ENCODE assay signal across 22 mouse cellular contexts in the genomic region with DNA sequence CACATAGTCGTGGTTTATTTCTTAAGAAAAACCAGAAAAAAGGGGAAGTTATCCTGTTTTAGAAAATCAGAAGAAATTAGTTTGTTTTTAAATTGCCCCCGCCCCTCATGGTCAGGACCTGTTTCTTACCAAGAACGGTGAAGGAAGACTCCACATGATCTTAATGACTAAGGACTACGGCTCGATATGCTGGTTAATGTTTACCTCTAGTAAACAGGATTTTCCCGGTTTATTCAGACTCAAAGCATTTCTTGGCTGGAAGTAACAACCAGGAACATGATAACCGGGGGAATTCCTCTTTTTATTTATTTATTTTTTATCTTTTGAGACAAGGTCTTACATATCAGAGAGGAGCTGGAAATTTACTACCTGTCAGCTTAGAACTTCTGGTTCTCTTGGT.
DNase-seq lines count a peak whose midpoint lies in the region; ATAC-seq and TF ChIP-seq lines count a peak whose summit lies in the region.
"Had no signal": no experiment of that assay in that cellular context is flagged by ENCODE, and none has a peak within 500 bp of the region (broad histone marks: within the 10 kb centered on the region; RNA-seq: fewer than 3 reads in every experiment).

No protein-coding gene starts in this region.

- intact Hi-C loops in left cerebral cortex, postnatal 14 days (cut with DNase I), result no loop called here

- no peak for TF ChIP-seq RAD21 in MEL (IDR thresholded peaks at IDR 0.05; ENCODE audit: low read depth, low read length)

- H3K9me3 ChIP-seq in kidney, postnatal 0 days (replicated peaks; ENCODE audit: low read length), result no peaks in the 10 kb centered on the region
- no peaks in the 10 kb centered on the region for H3K9me3 ChIP-seq in MEL (replicated peaks; ENCODE audit: insufficient read depth, low read length)
- no peaks in the 10 kb centered on the region for H3K9me3 ChIP-seq in intestine, embryonic 15.5 days
- H3K9me3 ChIP-seq in stomach, postnatal 0 days (ENCODE audit: control insufficient read depth, low read length), result no peaks in the 10 kb centered on the region
- H3K9me3 ChIP-seq: embryonic facial prominence, embryonic 13.5 days; forebrain, embryonic 12.5 days; heart, embryonic 15.5 days; limb, embryonic 13.5 days; liver, embryonic 15.5 days; midbrain, embryonic 10.5 days had no signal

- no peak for TF ChIP-seq POLR2A in MEL (IDR thresholded peaks at IDR 0.05; ENCODE audit: control insufficient read depth in 1 of 2, insufficient read depth in 1 of 2, low read depth in 1 of 2, low read length in 2 of 2, poor library complexity in 1 of 2)

- TF ChIP-seq EP300 in MEL (IDR thresholded peaks at IDR 0.05; ENCODE audit: low read depth in 1 of 2, low read length in 2 of 2), result no peak
- TF ChIP-seq EP300 in stomach, postnatal 0 days (optimal IDR thresholded peaks at IDR 0.05), result no peak

- H3K27me3 ChIP-seq in kidney, postnatal 0 days (ENCODE audit: insufficient read depth, low read length), result no peaks in the 10 kb centered on the region
- no peaks in the 10 kb centered on the region for H3K27me3 ChIP-seq in MEL (ENCODE audit: control insufficient read depth in 1 of 2, insufficient read depth in 2 of 2, low read length in 2 of 2)
- no peaks in the 10 kb centered on the region for H3K27me3 ChIP-seq in intestine, embryonic 15.5 days (replicated peaks)
- H3K27me3 ChIP-seq in stomach, postnatal 0 days (ENCODE audit: control insufficient read depth, insufficient read depth, low read length), result no peaks in the 10 kb centered on the region
- H3K27me3 ChIP-seq: embryonic facial prominence, embryonic 13.5 days; forebrain, embryonic 12.5 days; heart, embryonic 15.5 days; limb, embryonic 13.5 days; liver, embryonic 15.5 days had no signal

- H3K9ac ChIP-seq in kidney, postnatal 0 days (ENCODE audit: low read depth, low read length), result no peak overlapping the region
- no peak overlapping the region for H3K9ac ChIP-seq in MEL (ENCODE audit: control insufficient read depth, low read depth, low read length, poor library complexity, severe bottlenecking)
- no peak overlapping the region for H3K9ac ChIP-seq in intestine, embryonic 15.5 days
- H3K9ac ChIP-seq in stomach, postnatal 0 days (ENCODE audit: low read length), result no peak overlapping the region
- H3K9ac ChIP-seq: embryonic facial prominence, embryonic 13.5 days; forebrain, embryonic 12.5 days; heart, embryonic 15.5 days; limb, embryonic 13.5 days; liver, embryonic 15.5 days had no signal

- DNase-seq in kidney, postnatal 0 days (ENCODE audit: low spot score), result no peak
- DNase-seq in kidney, adult 18-20 months, result no peak
- peak; percentile 26 for DNase-seq in MEL (ENCODE audit: low read depth, low spot score)
- DNase-seq in stomach, postnatal 0 days (ENCODE audit: low spot score), result no peak
- DNase-seq in left cerebral cortex, postnatal 14 days (ENCODE audit: low spot score in 2 of 2), result no peak
- no peak for DNase-seq in frontal cortex, adult 2 months (ENCODE audit: extremely low spot score in 1 of 2, low spot score in 1 of 2)
- DNase-seq: adrenal gland, postnatal 10 days; cerebellum, adult 18-20 months; cerebellum, postnatal 25 days; embryo, embryonic 11 days; heart, postnatal 4 days; thymus, adult 2 months had no signal

- no peaks in the 10 kb centered on the region for H3K36me3 ChIP-seq in kidney, postnatal 0 days (ENCODE audit: insufficient read depth, low read length)
- no peaks in the 10 kb centered on the region; a peak in 2 of 4 replicates for H3K36me3 ChIP-seq in MEL (ENCODE audit: control insufficient read depth in 1 of 2, insufficient read depth in 2 of 2, low read length in 2 of 2)
- H3K36me3 ChIP-seq in intestine, embryonic 15.5 days, result no peaks in the 10 kb centered on the region
- H3K36me3 ChIP-seq in stomach, postnatal 0 days (ENCODE audit: control insufficient read depth, insufficient read depth, low read length), result no peaks in the 10 kb centered on the region
- H3K36me3 ChIP-seq: embryonic facial prominence, embryonic 13.5 days; forebrain, embryonic 12.5 days; heart, embryonic 15.5 days; limb, embryonic 13.5 days; liver, embryonic 15.5 days; midbrain, embryonic 10.5 days had no signal

- H3K79me2 ChIP-seq in MEL (ENCODE audit: control insufficient read depth, insufficient read depth, low read length, poor library complexity), result no peaks in the 10 kb centered on the region

- 60% methylated on average over 7 of the region's 7 CpGs for WGBS in kidney, postnatal 0 days
- WGBS in intestine, embryonic 15.5 days, result 42% methylated on average over 7 of the region's 7 CpGs
- 33% methylated on average over 7 of the region's 7 CpGs for WGBS in stomach, postnatal 0 days

- no peak for TF ChIP-seq CTCF in kidney, postnatal 0 days (IDR thresholded peaks at IDR 0.05; ENCODE audit: low read depth)
- TF ChIP-seq CTCF in MEL (IDR thresholded peaks at IDR 0.05 in 2 of 3, conservative IDR thresholded peaks at IDR 0.05 in 1 of 3; ENCODE audit: control insufficient read depth in 1 of 3, insufficient read depth in 1 of 3, low read depth in 2 of 3, low read length in 3 of 3, poor library complexity in 1 of 3, severe bottlenecking in 1 of 3), result no peak
- TF ChIP-seq CTCF in stomach, postnatal 0 days (IDR thresholded peaks at IDR 0.05; ENCODE audit: low read depth), result no peak

- H3K4me1 ChIP-seq in kidney, postnatal 0 days (replicated peaks; ENCODE audit: insufficient read depth, low read length), result no peaks in the 10 kb centered on the region
- H3K4me1 ChIP-seq in MEL (ENCODE audit: control insufficient read depth in 1 of 2, insufficient read depth in 2 of 2, low read length in 2 of 2), result 0 out of 4 replicates have a peak, but pooled peaks cover 0 to 2% of the 10 kb centered on the region in 2 experiments
- no peaks in the 10 kb centered on the region for H3K4me1 ChIP-seq in intestine, embryonic 15.5 days (replicated peaks)
- H3K4me1 ChIP-seq in stomach, postnatal 0 days (replicated peaks; ENCODE audit: control insufficient read depth, insufficient read depth), result no peaks in the 10 kb centered on the region
- H3K4me1 ChIP-seq: forebrain, embryonic 12.5 days; heart, embryonic 15.5 days; limb, embryonic 13.5 days; midbrain, embryonic 10.5 days had no signal

- no peak overlapping the region for H3K4me3 ChIP-seq in kidney, postnatal 0 days (replicated peaks; ENCODE audit: low read depth, low read length)
- no peak overlapping the region for H3K4me3 ChIP-seq in MEL (ENCODE audit: control insufficient read depth in 1 of 2, insufficient read depth in 1 of 2, low read depth in 2 of 2, low read length in 2 of 2)
- no peak overlapping the region for H3K4me3 ChIP-seq in intestine, embryonic 15.5 days (replicated peaks)
- H3K4me3 ChIP-seq in stomach, postnatal 0 days (ENCODE audit: low read depth, low read length), result no peak overlapping the region
- H3K4me3 ChIP-seq: embryonic facial prominence, embryonic 13.5 days; erythroblast, embryonic 14.5 days; forebrain, embryonic 12.5 days; heart, embryonic 15.5 days; limb, embryonic 13.5 days; liver, embryonic 15.5 days; midbrain, embryonic 10.5 days had no signal

- 0 out of 2 replicates have a peak overlapping the region, but pooled peaks have one; percentile 43 for H3K27ac ChIP-seq in kidney, postnatal 0 days
- H3K27ac ChIP-seq in MEL (ENCODE audit: control insufficient read depth, low read depth, low read length), result no peak overlapping the region
- no peak overlapping the region for H3K27ac ChIP-seq in intestine, embryonic 15.5 days
- H3K27ac ChIP-seq in stomach, postnatal 0 days (replicated peaks), result no peak overlapping the region
- H3K27ac ChIP-seq: embryonic facial prominence, embryonic 13.5 days; forebrain, embryonic 12.5 days; heart, embryonic 15.5 days; limb, embryonic 13.5 days; liver, embryonic 15.5 days; midbrain, embryonic 10.5 days had no signal

- no peak overlapping the region for H3K4me2 ChIP-seq in kidney, postnatal 0 days (ENCODE audit: low read length)
- H3K4me2 ChIP-seq in intestine, embryonic 15.5 days (replicated peaks), result no peak overlapping the region
- no peak overlapping the region for H3K4me2 ChIP-seq in stomach, postnatal 0 days (replicated peaks; ENCODE audit: low read depth)
- H3K4me2 ChIP-seq: embryonic facial prominence, embryonic 13.5 days; forebrain, embryonic 12.5 days; heart, embryonic 15.5 days; limb, embryonic 13.5 days; liver, embryonic 15.5 days had no signal

- no peak for ATAC-seq in kidney, postnatal 0 days (replicated peaks; ENCODE audit: low FRiP score, low read depth)
- peak; percentile 75 for ATAC-seq in intestine, embryonic 15.5 days
- peak; percentile 36 for ATAC-seq in stomach, postnatal 0 days (ENCODE audit: low FRiP score, low TSS enrichment)
- ATAC-seq: hindbrain, embryonic 16.5 days; midbrain, embryonic 16.5 days had no signal

TF ChIP-seq in MEL, 35 proteins besides CTCF, POLR2A, EP300 and RAD21:
- TF ChIP-seq USF1 (IDR thresholded peaks at IDR 0.05; ENCODE audit: low read depth, low read length), result no peak
- TF ChIP-seq GABPA (IDR thresholded peaks at IDR 0.05; ENCODE audit: low read depth, low read length), result no peak
- no peak for TF ChIP-seq GATA1 (IDR thresholded peaks at IDR 0.05; ENCODE audit: low read depth, low read length)
- TF ChIP-seq KAT2A (conservative IDR thresholded peaks at IDR 0.05; ENCODE audit: low read depth, low read length), result no peak
- TF ChIP-seq MAX (IDR thresholded peaks at IDR 0.05; ENCODE audit: low read length), result no peak
- TF ChIP-seq RCOR1 (IDR thresholded peaks at IDR 0.05; ENCODE audit: low read depth, low read length), result no peak
- TF ChIP-seq SMC3 (IDR thresholded peaks at IDR 0.05; ENCODE audit: low read depth, low read length), result no peak
- no peak for TF ChIP-seq ZKSCAN1 (IDR thresholded peaks at IDR 0.05; ENCODE audit: low read depth, low read length)
- no peak for TF ChIP-seq ETS1 (IDR thresholded peaks at IDR 0.05; ENCODE audit: low read depth, low read length)
- no peak for TF ChIP-seq NELFE (IDR thresholded peaks at IDR 0.05; ENCODE audit: low read depth, low read length)
- no peak for TF ChIP-seq HCFC1 (IDR thresholded peaks at IDR 0.05; ENCODE audit: low read depth, low read length)
